Mouse (Mus musculus) hindbrain, embryonic 16.5 days (tissue): ENCODE data around the gene Bdkrb2. TPM values are rescaled to one million over a fixed set of nuclear protein-coding genes. Genes with fewer than 3 reads are reported as not detected.

Source experiments
- ATAC-seq: fragments of 200-750 bp; cut with Nextera tagmentation; 2 replicates; pipeline ENCODE4 v1.8.0; 2017; ENCODE audit warnings: moderate TSS enrichment, moderate library complexity
- H3K27ac ChIP-seq: fragments of 300-500 bp; sonication (generic); 2 replicates; pipeline ENCODE4 v1.5.1; 2014; ENCODE audit warnings: low read depth, mild to moderate bottlenecking, control low read depth, low read length, moderate library complexity
- H3K27me3 ChIP-seq: fragments of 300-500 bp; sonication (generic); replicated peaks from 2 replicates; pipeline ENCODE4 v1.6.1; 2014; ENCODE audit warnings: low read length; ENCODE audit not compliant: control insufficient read depth, insufficient read depth
- H3K36me3 ChIP-seq: fragments of 300-500 bp; sonication (generic); 2 replicates; pipeline ENCODE4 v1.6.1; 2014; ENCODE audit warnings: mild to moderate bottlenecking, low read length, moderate library complexity, mixed read lengths; ENCODE audit not compliant: control insufficient read depth, insufficient read depth
- H3K4me1 ChIP-seq: fragments of 300-500 bp; sonication (generic); 2 replicates; pipeline ENCODE4 v1.6.1; 2014; ENCODE audit warnings: low read depth, low read length; ENCODE audit not compliant: control insufficient read depth, insufficient read depth
- H3K4me2 ChIP-seq: fragments of 300-500 bp; sonication (generic); 2 replicates; pipeline ENCODE4 v1.6.1; 2014; ENCODE audit warnings: mild to moderate bottlenecking, low read length, control low read depth, moderate library complexity
- H3K4me3 ChIP-seq: fragments of 300-500 bp; sonication (generic); 2 replicates; pipeline ENCODE4 v1.5.1; 2014; ENCODE audit warnings: mild to moderate bottlenecking, low read length, control low read depth, moderate library complexity
- H3K9ac ChIP-seq: fragments of 300-500 bp; sonication (generic); 2 replicates; pipeline ENCODE4 v1.6.1; 2014; ENCODE audit warnings: low read depth, mild to moderate bottlenecking, control low read depth, low read length, moderate library complexity
- H3K9me3 ChIP-seq: fragments of 300-500 bp; sonication (generic); 2 replicates; pipeline ENCODE4 v1.6.1; 2014; ENCODE audit warnings: mild to moderate bottlenecking, low read length, moderate library complexity; ENCODE audit not compliant: control insufficient read depth
- WGBS: fragments of 180-500 bp; shearing (Covaris S2); extraction: QIAGEN DNeasy Blood & Tissue Kit; methylation state at CpG from one replicate; pipeline ENCODE4 v1.1.7; 2014; 5-methylcytosine and 5-hydroxymethylcytosine counted together
- polyA plus RNA-seq: library from polyadenylated mRNA; unstranded; fragments of >200 nt; fragmentation: Nextera tagmentation; extraction: Ambion mirVana; gene quantifications from 2 replicates; pipeline ENCODE4 v1.2.1, GENCODE M21; 2015

The Bdkrb2 gene
- 2.3 and 2.5 TPM in 2 replicates for polyA plus RNA-seq

DNA sequence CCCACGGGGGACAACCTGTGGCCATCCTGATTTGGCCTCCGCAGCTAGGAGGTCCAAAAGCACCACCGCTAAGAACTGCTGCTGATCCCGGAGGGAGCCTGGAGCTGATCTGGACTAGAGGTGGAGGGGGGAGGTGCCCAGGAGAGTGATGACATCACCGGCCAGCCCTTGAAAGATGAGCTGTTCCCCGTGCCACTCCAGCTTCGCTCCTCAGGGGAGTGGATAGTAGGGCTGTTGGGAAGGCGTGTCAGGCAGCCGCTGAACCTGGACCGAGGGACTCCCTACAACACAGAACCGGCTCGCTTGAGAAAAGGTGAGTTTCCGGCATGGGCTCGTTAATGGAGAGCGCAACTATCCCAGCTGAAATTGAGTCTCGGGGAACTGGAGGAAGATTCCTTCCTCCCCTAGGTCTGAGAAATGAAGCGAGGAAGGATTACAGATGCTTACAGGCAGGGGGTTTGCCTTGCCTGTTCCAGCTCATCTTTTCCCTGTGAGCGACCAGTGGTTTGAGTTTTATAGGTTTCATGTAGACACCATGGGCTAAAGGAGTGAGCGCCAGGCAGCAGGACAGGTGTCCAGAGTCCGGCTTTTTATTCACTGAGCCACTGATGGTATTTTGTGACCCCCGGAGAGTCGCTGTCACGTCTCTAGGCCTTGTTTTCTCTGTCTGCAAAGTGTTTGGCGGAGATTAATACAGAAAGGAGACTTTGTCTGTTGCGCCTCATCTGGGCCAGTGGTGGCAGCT is at the start of gene Bdkrb2:
TSS of gene Bdkrb2 (plus strand) at position 291 of the 745 bp plus-strand sequence.
- H3K9ac ChIP-seq, result peak within 1 kb of the TSS; percentile 45
- WGBS, result 3% methylated on average over 25 of the region's 25 CpGs
- H3K4me3 ChIP-seq, result peak within 1 kb of the TSS; percentile 29
- peaks cover 7% of the 10 kb centered on the region for H3K9me3 ChIP-seq
- H3K27ac ChIP-seq, result no peak within 1 kb of the TSS
- H3K36me3 ChIP-seq, result no peaks in the 10 kb centered on the region
- peaks cover 13% of the 10 kb centered on the region for H3K27me3 ChIP-seq
- peak; percentile 60; the same call in 1 of the 2 replicates for ATAC-seq
- H3K4me1 ChIP-seq, result peaks cover 21% of the 10 kb centered on the region
- peak within 1 kb of the TSS; percentile 67 for H3K4me2 ChIP-seq

- Histone ChIP-seq H3K4me2 (no peak overlapping the region), H3K9ac (no peak overlapping the region), H3K27me3 (no peaks in the 10 kb centered on the region), H3K27ac (no peak overlapping the region), H3K4me3 (no peak overlapping the region), H3K36me3 (no peaks in the 10 kb centered on the region), H3K9me3 (no peaks in the 10 kb centered on the region), H3K4me1 (no peaks in the 10 kb centered on the region)
- 84% methylated on average over 10 of the region's 10 CpGs for WGBS
- no peak for ATAC-seq
These were observed 48.9 kb upstream of the Bdkrb2 start for GRCm38 (mm10) chr12:105514111-105514510.

- Histone ChIP-seq H3K9ac (no peak overlapping the region), H3K4me2 (no peak overlapping the region), H3K36me3 (no peaks in the 10 kb centered on the region), H3K4me3 (no peak overlapping the region), H3K27me3 (no peaks in the 10 kb centered on the region), H3K9me3 (no peaks in the 10 kb centered on the region; the same call in 1 of the 2 replicates), H3K4me1 (no peaks in the 10 kb centered on the region), H3K27ac (no peak overlapping the region)
- 82% methylated on average over 21 of the region's 21 CpGs for WGBS
- no peak for ATAC-seq
These were observed 45.9 kb upstream of the Bdkrb2 start for GRCm38 (mm10) chr12:105517026-105517675.

DNA sequence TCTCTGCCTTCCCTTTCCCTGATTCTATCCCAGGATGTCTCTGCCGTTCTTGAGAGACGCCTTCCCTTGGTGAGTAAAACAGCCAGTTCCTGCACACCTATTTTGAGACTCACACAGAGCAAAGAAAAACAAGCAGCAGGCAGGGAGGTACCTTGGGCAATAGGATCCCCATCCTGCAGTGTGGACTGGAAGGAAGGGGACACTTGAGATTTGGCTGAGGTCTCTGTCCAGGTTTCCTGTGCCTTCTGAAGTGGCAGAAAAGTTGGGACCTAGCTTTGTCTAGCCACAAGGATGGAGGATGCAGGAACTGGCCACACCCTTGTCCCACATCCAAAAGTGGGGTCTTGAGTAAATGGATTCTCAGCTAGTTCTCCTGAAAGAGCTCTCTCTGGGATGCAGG is 43.2 kb upstream of the Bdkrb2 start:
- no peak overlapping the region for H3K9ac ChIP-seq
- H3K4me1 ChIP-seq, result no peaks in the 10 kb centered on the region
- no peaks in the 10 kb centered on the region; the same call in 1 of the 2 replicates for H3K9me3 ChIP-seq
- WGBS, result 95% methylated on average over 2 of the region's 2 CpGs
- H3K4me2 ChIP-seq, result no peak overlapping the region
- ATAC-seq, result no peak
- no peaks in the 10 kb centered on the region for H3K36me3 ChIP-seq
- no peak overlapping the region for H3K27ac ChIP-seq
- H3K4me3 ChIP-seq, result no peak overlapping the region
- no peaks in the 10 kb centered on the region for H3K27me3 ChIP-seq

DNA sequence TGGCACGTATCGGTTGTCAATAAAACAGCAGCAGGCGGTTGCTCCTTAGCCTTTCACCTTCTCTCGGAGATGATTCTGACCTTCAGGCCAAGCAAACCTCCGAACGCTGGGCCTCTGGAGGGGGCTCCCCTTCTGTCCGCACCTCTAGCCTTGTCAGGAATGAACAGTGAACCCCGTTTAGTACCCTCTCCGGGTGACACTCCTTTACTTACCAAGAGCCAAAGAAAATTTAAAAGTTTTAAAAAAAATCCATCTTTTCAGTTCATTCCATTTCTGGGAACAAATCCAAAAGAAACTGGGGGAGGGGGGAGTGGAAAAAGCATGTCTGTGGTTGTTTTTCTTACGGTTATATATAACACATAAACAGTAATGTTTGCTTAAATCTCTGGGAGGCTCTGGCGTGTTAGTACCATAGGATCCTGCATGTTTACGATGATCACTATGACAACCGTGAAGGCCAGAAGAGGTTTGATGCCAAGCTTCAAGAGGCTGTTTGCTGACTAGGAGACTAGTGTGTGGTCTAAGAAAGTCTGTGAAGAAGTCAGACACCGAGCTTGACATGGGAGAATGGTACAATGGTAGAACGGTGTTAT is 41.8 kb upstream of the Bdkrb2 start:
- Histone ChIP-seq H3K27me3 (no peaks in the 10 kb centered on the region), H3K4me1 (no peaks in the 10 kb centered on the region), H3K9me3 (no peaks in the 10 kb centered on the region; the same call in 1 of the 2 replicates), H3K9ac (no peak overlapping the region), H3K4me3 (no peak overlapping the region), H3K27ac (no peak overlapping the region), H3K36me3 (no peaks in the 10 kb centered on the region), H3K4me2 (no peak overlapping the region)
- WGBS, result 66% methylated on average over 15 of the region's 15 CpGs
- ATAC-seq, result no peak

GRCm38 (mm10) chr12:105523737-105524136 is 39.3 kb upstream of the Bdkrb2 start:
- H3K27me3 ChIP-seq, result no peaks in the 10 kb centered on the region
- H3K4me2 ChIP-seq, result no peak overlapping the region
- no peaks in the 10 kb centered on the region for H3K36me3 ChIP-seq
- no peak for ATAC-seq
- no peak overlapping the region for H3K4me3 ChIP-seq
- no peak overlapping the region for H3K9ac ChIP-seq
- no peak overlapping the region for H3K27ac ChIP-seq
- 56% methylated on average over 2 of the region's 2 CpGs for WGBS
- no peaks in the 10 kb centered on the region for H3K4me1 ChIP-seq
- H3K9me3 ChIP-seq, result no peaks in the 10 kb centered on the region; the same call in 1 of the 2 replicates

DNA sequence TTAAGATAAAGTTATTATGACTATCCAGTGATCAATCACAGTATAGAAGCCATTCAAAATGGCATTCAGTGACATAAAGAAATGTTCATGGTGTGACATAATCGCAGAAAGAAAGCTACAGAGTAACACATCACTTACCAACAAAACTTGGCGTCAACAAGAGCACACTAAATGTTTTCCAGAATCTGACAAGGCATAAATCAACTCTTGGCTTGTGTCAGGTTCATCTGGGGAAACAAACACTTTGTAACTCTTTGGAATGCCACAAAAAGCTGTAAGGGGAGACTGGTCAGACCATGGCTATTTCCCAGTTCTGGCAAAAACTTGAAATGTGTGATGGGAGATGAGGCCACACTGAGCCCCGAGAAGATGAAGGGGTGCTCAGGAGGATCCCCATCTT is 36.8 kb upstream of the Bdkrb2 start:
- H3K27ac ChIP-seq, result peak overlapping the region; percentile 41; the same call in 1 of the 2 replicates
- no peak overlapping the region for H3K4me2 ChIP-seq
- ATAC-seq, result no peak
- no peaks in the 10 kb centered on the region for H3K27me3 ChIP-seq
- no peak overlapping the region for H3K4me3 ChIP-seq
- no peak overlapping the region for H3K9ac ChIP-seq
- WGBS, result 77% methylated on average over 3 of the region's 3 CpGs
- H3K9me3 ChIP-seq, result no peaks in the 10 kb centered on the region; the same call in 1 of the 2 replicates
- H3K36me3 ChIP-seq, result no peaks in the 10 kb centered on the region
- H3K4me1 ChIP-seq, result no peaks in the 10 kb centered on the region

DNA sequence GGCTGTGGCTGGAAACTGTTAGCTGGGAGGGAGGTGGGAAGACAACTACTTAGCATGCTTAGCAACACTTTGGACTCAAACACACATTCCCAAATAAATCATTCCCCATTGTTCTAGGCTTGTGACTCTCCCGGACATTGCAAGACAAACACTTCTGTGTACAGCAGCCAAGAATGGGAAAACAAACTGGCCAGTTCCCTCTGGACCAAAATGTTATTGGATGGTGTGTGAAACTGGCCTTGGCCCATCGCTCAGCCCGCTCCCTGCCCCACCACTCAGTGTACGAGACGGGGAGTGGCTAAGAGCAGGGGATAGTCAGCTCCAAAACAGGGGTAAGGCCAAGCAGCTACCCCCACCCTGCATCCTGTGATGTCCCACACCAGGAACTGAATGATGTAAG is 36.2 kb upstream of the Bdkrb2 start:
- peak; percentile 95 for ATAC-seq
- no peak overlapping the region for H3K4me2 ChIP-seq
- H3K4me1 ChIP-seq, result peaks cover 3% of the 10 kb centered on the region; the same call in 1 of the 2 replicates
- H3K27ac ChIP-seq, result 0 out of 2 replicates have a peak overlapping the region, but pooled peaks have one; percentile 41
- H3K9me3 ChIP-seq, result no peaks in the 10 kb centered on the region; the same call in 1 of the 2 replicates
- no peak overlapping the region for H3K4me3 ChIP-seq
- H3K27me3 ChIP-seq, result no peaks in the 10 kb centered on the region
- H3K36me3 ChIP-seq, result no peaks in the 10 kb centered on the region
- 42% methylated on average over 5 of the region's 5 CpGs for WGBS
- H3K9ac ChIP-seq, result no peak overlapping the region

DNA sequence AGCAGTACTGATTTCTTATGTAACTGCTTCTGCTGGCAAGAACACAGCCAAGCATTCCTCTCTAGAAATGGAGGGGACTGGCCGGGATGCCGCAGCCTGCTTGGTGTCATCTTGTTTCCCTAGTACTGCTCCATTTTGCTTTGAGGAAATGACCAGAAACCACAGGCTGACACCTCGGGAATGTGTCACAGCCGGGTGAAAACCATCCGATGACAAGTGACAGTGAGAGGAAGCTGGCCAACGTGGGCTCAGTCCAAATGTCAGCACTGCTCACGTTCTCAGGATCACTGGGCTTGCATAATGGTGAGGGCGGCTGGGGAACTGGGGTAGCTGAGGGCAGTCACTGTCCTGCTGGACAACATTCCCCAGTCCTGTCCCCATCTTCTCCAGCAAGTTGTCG is 33.5 kb upstream of the Bdkrb2 start:
- WGBS, result 62% methylated on average over 9 of the region's 9 CpGs
- H3K36me3 ChIP-seq, result no peaks in the 10 kb centered on the region

More for the DNA sequence above, 33.5 kb upstream of the Bdkrb2 start:
- H3K4me1 ChIP-seq, result peaks cover 6% of the 10 kb centered on the region
- no peak overlapping the region for H3K4me3 ChIP-seq
- H3K27ac ChIP-seq, result no peak overlapping the region
- no peak for ATAC-seq
- H3K9ac ChIP-seq, result no peak overlapping the region; the same call in 1 of the 2 replicates
- no peak overlapping the region for H3K4me2 ChIP-seq
- no peaks in the 10 kb centered on the region for H3K9me3 ChIP-seq
- no peaks in the 10 kb centered on the region for H3K27me3 ChIP-seq
